Mouse (Mus musculus): ENCODE measurements around the gene Pcgf1.

Gene Pcgf1

DNA sequence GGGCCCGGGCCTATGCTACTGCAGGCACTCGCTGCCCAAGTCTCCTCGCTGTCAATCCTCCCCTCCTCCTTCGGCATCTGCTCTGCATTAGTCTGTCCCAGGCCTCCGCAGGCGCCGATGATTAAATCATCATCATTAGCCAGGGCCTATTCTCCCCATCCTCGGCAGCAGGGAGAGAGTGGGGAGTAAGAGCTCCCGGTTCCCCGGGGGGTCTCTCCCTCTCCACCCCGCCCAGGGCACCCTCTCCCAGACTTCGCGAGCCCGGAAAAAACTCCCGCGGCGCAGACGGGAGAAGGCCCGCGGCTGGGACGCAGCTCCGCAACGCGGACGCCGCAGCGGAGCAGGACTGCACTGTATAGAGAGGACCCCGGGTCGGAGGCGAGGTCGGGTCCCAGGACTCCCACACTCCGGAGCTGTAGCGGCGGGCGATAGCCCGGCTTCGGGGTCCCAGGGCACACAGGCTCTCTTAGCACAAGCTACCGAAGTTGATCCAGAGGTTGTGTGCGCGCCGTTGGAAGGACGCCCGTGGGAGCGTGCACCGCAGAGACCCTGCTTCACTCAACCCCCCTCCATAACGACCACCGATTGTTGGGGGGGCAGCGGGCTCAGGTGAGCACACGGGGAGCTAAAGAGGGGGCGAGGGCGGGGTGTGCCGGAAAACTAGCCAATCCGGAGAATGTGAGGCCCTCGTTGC lies at the start of gene Pcgf1:
Gene Pcgf1, plus strand, starts transcription at position 240 of the 694 bp plus-strand sequence.
- no peak for DNase-seq (ENCODE audit: low spot score in 2 of 2)

DNA sequence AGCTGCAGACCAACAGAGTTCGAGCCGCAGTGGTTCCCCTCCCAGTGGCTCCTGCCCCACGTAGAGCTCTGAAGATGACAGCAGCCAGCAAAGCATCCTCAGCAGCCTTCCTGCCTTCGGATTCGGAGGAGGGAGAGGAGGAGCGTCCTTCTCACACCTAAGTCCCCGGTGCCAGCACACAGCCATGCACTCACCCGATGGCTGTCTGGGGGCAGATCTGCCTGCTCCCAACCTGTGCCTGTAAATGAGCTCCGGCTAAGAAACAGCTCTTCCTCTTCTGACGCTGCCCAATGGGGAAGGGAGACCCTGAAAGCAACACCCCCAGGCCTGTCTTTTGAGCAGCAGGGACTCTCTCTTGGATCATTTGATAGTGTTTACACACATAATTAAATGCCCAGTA lies 47.9 kb upstream of the Pcgf1 start:
- DNase-seq (ENCODE audit: low spot score in 2 of 2) = no peak

DNA sequence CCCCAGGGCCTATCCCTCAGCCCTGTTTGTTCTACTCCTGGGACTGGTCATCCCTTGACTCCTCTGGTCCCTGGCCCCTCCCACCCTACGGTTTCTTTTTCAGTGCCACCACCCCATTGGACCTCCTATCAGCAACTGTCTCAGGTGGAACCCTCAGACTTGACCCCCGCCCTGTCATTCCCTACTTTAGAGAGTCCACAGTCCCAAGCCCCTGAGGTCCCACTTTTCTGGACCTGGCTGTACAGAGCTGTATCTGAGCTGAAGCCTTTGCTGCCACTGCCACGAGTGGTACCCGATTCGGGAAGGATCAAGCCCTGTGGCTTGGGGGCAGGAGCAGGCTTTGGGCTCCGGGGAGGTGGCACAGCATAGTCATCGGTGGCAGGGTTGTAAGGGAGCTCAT lies 46.6 kb upstream of the Pcgf1 start:
- DNase-seq (ENCODE audit: low spot score in 2 of 2) = no peak

DNA sequence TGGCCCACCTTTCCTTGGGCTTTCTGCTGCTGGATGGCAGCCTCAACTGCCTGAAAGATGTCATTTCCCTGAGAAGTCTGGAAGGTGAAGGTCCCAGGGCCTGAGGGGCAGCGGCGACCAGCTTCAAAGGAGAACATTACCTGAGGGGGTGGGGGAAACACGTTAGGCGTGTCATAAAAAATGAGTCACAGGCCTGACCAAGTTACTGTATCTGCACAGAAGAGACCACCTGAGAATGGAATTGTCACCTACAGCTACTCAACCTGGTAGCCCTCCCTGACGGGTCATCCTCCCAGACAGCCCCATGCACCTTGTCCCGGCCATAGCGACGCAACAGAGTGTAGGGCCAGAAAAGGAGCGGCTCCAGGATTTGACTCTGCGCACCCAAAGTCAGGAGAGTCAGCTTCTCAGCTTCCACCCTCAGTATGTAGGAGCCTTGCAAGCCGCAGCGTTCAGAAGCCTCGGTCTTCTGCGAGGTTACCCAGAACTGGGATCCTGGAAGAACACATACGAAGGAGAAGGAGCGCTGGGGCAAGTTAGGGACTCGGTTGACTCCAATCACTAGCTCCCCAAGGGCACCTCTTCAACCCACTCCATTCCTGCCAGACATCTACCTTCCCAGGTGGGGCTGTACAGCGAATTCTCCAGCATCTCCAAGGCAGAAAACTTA lies 45.6 kb upstream of the Pcgf1 start:
- no peak for DNase-seq (ENCODE audit: low spot score in 2 of 2)

DNA sequence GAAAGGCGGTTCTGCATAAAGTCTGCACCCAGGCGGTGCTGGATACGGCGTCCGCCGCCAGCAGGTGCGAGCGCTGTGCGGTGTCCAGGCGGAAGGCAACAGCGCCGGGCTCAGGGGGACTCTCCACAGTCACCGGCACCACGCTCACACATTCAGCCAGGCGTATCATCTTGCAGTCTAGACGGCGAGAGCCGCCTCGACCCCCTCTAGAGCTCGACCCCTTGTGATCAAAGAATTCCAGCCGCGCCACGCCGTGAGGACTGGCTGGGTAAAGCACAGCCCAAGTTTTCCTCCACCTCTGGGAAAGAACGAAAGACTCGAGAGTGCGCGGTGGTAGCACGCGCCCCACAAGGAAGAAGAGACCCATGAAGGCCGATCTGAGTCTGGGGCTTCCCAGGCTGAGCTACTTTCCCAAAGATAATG lies 44.9 kb upstream of the Pcgf1 start:
- peak; percentile 54 to 58 for DNase-seq (ENCODE audit: low spot score in 2 of 2)

DNA sequence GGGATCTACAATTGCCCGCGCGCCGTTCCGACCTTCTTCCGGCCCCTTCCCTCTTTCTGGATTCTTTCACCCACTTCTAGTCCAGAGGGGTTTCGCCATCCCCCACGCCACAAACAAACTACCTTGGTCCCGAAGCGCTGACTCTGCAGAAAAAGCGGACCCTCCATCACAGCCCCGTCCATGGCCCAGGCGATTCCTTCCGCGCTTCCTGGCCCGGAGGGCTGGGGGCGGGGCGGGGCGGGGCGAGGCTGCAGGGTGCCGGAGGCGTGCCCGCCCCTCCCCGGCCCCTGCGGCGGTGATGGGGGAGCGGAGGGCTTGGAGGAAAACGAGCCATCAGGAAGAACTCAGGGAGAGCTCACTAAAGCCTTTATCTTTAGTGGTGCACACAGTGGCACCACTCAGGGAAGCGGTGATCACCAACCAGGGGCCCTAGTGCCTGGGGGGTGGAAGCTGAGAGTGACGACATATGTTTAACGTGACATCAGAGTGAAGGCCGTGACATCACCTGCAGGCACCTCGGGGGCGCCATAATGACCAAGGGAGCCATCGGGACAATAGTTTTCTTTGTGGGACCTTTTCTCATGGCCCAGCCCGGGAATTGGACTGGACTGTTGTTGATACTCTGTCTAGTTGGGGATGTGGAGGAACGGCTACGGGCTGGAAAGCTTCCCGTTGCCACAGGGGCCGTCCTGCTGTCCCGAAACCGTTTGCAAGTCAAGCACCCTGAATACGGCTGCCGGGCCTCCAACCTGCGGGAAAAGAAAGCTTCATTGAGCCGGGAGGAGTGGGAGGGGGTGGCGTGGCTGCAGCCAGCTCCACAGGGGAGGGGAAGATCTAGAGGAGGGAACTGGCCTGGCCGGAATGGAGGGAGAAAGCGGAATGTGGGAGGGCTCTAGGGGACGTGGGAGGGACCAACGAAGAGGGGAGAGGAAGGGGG lies 44.2 kb upstream of the Pcgf1 start, which contains the start of the genes Dok1 and Loxl3:
Gene Dok1, minus strand, starts transcription at position 223 of the 937 bp plus-strand sequence.
Gene Loxl3, plus strand, starts transcription at position 925 of the 937 bp plus-strand sequence.
- peak; percentile 60 to 70 for DNase-seq (ENCODE audit: low spot score in 2 of 2)

DNA sequence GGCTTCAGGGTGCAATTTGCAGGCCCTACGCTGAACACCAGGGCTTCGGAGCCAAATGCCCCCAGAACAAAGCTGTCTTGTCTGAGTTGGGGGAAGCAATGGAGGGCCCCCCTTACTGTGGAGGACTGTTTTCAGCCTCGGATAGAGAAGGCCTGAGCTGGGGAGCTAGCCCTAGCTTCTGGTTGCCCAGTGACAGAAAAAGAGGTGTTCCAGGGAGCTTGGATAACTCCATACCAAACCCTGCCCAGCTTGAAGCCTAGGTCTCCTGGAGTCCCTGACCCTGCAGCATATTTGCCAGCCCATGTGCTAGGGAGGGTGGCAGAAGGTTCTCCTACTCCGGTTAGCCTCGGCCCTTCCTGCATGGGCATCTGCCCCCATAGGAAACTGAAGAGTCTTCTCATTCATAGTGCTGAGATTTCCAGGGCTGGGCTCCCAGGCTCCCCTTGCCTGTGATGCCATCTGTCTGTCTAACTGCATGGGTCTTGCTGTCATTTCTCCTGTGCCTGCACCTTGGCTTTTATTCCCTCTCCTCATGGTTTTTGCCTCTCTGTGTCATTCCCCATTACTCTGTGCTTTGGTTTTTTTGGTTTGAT lies 43.1 kb upstream of the Pcgf1 start:
- DNase-seq (ENCODE audit: low spot score in 2 of 2) = no peak

DNA sequence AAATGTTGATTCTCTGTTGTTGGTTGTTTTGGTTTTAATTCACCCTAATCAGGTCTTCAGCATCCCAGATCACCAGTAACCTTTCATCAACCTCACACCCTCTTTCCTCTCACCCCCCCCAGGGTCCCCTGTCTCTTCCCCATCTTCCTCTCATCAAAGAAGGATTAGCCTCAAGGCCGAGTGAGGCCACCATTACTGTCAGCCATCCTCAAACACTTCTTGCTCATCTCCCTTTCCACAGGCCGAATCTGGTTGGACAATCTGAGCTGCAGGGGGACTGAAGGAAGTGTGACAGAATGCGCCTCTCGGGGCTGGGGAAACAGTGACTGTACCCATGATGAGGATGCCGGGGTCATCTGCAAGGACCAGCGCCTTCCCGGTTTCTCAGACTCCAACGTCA lies 40.5 kb upstream of the Pcgf1 start:
- no peak for DNase-seq (ENCODE audit: low spot score in 2 of 2)

DNA sequence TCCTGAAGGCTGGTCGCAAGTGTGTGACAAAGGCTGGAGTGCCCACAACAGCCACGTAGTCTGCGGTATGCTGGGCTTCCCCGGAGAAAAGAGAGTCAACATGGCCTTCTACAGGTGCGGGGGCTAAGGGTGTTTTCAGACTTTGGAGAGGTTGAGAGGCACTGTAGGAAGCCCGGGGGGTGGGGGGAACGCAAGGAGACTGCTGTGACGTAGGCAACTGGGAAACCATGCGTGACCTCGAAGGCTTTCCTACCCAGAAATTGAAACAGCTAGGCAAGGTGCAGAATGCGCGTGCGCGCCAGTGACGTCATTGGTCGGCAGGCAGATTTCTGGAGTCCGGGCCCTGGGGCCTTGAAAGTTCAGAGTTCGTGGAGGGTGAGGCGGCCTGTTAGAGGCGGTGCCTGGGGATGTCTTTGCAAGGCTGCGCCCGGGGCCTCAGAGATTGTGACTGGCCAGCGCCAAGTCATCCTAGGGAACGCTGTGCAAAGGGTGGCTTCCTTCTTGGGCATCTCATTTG lies 39.1 kb upstream of the Pcgf1 start:
- DNase-seq (ENCODE audit: low spot score in 2 of 2) = peak; percentile 94 to 95

DNA sequence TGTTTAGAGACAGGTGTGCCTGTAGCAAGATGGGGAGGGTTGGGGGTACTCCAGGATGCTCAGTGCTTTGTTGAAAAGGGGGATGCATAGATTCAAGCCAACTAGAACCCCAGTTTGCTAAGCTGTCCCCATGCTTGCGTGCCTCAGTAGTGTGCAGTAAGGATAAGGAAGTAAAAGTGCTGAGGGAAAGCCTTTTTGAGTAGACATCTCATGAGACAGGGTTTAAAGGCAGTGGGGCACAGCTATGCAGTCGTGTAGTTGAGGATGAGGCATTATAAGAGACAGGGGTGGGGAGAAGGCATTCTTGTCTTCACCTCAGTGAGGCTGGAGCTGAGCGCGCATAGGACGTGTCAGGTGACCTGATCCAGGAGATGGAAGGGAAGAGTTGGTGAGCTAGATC lies 37.1 kb upstream of the Pcgf1 start:
- DNase-seq (ENCODE audit: low spot score in 2 of 2) = no peak

DNA sequence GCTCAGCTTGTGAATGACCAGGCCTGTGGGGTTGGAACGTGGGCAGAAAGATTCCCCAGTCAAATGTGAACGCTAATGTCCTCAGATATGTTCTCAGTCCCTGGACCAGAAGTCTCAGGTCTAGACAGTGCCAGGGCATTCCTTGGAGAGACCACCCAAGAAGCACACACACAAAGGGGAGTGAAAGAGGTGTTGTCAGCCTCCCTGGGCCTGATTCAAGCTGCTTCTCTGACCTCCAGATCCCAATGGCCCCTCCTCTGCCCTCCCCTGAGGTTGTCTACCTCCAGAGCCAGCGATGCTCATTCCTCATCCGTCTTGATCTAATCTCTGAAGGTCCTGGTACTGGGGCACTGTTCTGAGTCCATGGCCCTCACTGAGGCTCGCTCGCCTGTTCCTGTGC lies 34.1 kb upstream of the Pcgf1 start:
- DNase-seq (ENCODE audit: low spot score in 2 of 2) = no peak

DNA sequence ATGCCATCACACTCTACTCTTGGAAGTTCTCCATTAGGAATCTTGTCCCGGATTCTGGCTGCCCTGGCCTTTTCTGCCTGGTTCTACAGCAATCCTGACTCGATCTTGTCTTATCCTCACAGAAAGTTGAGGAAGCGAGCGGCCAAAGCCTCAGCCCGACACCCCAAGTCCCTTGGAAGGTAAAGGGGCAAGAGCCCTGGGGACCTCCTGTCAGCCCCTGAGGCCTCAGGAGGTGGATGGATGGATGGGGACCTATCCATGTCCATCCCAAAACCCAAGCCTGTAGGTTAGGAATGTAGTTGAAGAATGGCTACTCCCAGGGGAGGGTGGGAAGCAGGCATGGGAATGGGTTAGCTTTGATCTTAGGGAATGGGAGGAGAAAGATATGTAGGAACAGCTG lies 33.7 kb upstream of the Pcgf1 start:
- no peak for DNase-seq (ENCODE audit: low spot score in 2 of 2)

DNA sequence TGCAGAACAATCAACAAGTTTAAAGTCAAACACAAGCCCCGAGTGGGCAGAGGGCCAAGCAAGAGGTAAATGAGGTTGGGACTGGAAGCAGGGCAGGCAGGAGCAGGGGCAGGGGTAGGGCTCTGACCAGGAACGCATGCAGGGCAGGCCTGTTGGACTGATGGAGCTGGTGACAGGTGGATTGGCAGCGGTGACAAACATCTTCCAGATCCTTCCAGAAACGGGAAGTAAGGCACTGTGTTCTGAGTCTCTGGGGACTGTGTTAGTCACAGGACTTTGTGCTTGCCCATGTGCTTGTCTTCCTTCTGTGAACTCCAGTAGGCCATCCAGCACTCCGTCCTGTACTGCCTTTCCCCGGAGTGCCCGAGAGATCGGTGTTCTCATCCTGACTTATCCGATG lies 32.9 kb upstream of the Pcgf1 start:
- DNase-seq (ENCODE audit: low spot score in 2 of 2) = peak in 1 of 2 experiments; percentile 51

DNA sequence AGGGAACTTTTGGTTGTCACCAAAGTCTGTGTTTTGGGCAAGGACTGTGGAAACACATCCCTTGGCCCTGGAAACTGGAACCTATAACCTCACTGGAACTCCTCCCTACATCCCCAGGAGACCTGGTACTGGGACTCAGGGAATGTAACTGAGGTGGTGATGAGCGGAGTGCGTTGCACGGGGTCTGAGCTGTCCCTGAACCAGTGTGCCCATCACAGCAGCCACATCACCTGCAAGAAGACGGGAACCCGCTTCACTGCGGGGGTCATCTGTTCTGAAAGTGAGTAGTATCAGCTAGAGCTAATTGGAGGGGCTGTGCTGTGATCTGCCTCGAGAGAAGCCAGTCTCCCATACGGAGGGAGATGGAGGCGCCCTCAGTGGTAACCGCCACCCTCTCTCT lies 28.3 kb upstream of the Pcgf1 start:
- no peak for DNase-seq (ENCODE audit: low spot score in 2 of 2)

DNA sequence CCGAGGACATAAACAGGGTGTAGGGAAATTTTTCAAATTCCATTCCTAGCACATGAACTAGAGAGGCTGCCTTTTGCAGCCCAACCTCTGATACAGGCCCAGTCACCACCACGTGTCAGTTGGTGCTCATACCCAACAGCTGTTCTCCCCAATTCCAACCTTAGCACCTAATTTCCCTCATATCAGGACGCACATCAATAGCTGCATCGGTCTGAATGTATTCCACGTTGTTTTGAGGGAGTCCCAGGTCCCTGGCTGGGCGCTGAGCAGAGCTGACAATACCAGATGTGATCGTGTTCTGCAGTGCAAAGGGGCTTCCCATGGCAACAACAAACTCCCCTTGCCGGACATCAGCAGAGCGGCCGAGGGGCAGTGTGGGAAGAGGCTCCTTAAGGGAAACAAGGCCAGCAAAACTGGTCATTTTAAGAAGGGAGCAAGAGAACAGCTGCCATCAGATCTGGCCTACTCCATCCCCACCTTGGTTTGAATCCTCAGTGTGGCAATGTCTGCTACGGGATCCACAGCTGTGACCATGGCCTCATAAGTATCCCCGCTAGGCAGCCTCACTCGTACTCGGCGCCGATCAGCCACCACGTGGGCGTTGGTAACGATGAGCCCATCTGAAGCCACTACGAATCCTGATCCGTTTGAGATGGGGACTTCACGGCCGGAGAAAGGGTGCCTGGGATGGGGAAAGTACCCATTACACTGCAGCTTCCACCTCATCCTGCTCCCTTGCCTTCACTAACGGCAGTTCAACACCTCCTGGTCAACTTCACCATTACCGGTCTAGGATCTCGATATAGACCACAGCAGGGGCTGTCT lies 24.3 kb upstream of the Pcgf1 start:
- peak in 1 of 2 experiments; percentile 28 for DNase-seq (ENCODE audit: low spot score in 2 of 2)

DNA sequence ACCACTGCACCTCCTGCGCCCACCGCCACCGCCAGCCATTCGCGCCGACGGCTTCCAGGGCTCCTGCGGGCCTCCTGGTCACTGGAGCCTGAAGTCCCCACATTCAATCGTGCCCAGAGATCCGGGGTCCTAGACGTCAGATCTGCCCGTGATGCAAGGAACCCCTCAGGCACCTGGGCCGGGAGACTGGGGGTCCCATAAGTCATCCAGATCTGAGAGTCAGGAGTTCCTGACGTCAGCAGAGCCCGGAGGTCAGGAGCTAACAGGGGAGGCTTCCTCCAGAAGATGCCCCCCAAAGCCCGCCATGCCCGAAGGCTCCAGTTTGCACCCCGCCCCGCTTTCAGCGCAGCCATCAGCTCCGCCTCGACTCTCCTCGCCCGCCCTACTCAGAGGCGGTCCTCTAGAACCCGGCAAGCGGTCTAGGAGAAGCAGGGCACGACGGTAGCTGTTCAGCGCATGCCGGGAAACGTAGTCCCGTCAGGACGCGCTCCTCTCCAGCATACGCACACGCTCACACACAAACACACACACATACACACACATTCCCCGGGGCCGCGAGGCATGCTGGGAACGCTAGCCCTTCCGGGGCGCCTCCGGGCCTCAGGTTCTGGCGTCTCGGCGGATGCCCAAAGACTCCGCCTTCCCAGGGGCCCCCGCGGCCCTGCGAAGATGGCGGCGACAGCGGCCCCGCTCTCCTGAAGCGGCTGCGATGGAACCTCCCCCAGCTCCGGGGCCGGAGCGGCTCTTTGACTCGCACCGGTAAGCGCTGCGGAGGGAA lies 23.4 kb upstream of the Pcgf1 start, which contains the start of gene Aup1:
Gene Aup1, plus strand, starts transcription at position 448 of the 778 bp plus-strand sequence.
- peak; percentile 93 to 96 for DNase-seq (ENCODE audit: low spot score in 2 of 2)

DNA sequence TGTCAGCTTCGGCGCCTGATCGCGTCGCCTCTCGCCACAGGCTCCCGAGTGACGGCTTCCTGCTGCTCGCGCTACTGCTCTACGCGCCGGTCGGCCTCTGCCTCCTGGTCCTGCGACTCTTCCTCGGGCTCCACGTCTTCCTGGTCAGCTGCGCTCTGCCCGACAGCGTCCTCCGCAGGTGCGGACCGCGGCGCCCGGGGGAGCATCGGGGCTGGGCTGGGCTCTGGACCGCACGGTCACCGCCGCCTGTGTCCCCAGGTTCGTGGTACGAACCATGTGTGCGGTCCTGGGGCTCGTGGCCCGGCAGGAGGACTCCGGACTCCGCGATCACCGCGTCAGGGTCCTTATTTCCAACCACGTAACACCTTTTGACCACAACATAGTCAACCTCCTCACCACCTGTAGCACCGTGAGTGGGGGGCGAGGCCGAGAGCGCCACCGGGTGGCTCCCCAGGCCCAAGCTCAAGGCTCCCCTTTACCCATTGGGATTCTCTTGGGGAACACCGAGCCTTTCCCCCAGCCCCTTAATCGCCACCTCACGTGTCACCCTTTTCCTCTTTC lies 22.7 kb upstream of the Pcgf1 start, which contains the start of gene Htra2:
Gene Htra2, minus strand, starts transcription at position 403 of the 561 bp plus-strand sequence.
- DNase-seq (ENCODE audit: low spot score in 2 of 2) = no peak

DNA sequence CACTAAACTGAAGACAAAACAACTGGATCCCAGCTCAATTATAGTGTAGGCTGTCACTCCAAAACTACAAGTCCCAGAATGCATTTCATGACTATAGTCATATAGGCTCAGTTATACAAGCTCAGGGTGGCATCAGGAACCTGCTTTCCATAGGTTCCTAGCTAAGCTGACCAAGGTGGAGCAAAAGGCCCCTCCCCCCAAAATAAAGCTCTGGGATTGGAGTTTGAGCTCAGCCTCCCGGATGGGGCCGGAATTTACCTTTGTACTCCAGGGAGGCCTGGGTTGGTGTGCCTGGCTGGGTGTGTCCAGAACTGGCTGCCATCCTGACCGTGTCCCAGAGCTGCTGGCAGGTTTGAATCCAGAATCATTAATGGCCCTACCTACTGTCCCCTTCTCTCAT lies 19.9 kb upstream of the Pcgf1 start, which contains the start of gene Dqx1:
Gene Dqx1, plus strand, starts transcription at position 55 of the 400 bp plus-strand sequence.
- DNase-seq (ENCODE audit: low spot score in 2 of 2) = no peak

DNA sequence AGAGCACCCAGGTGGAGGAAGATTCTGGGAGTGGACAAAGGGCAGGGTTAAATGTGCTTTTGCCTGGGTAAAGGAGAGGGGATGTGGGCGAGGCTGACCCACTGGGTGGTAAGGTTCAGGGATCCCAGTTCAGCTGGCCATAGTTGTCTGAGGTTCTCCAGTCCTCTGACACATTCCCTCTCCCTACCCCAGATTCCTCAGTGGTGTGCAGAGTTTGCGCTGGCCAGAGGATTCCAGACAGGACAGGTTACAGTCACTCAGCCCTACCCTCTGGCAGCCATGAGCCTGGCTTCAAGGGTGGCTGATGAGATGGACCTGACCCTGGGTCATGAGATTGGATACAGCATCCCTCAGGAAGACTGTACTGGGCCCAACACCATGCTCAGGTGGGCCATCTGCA lies 18.9 kb upstream of the Pcgf1 start:
- no peak for DNase-seq (ENCODE audit: low spot score in 2 of 2)
